Mouse (Mus musculus) stomach, postnatal 0 days (tissue): ENCODE data around the gene Islr. TPM values are rescaled to one million over a fixed set of nuclear protein-coding genes. Genes with fewer than 3 reads are reported as not detected.

ENCODE experiments used
- ATAC-seq: fragments of 200-750 bp; cut with Nextera tagmentation; 2 replicates; pipeline ENCODE4 v1.8.0; 2017; ENCODE audit not compliant: low FRiP score, low TSS enrichment
- DNase-seq: peaks from one replicate; pipeline ENCODE4 v3.0.0-alpha.2; 2016; ENCODE audit warnings: low spot score
- H3K27ac ChIP-seq: fragments of 300-500 bp; sonication (generic); replicated peaks from 2 replicates; pipeline ENCODE4 v1.5.1; 2014; ENCODE audit warnings: mild to moderate bottlenecking, control low read depth
- H3K27me3 ChIP-seq: fragments of 300-500 bp; sonication (generic); 2 replicates; pipeline ENCODE4 v1.6.1; 2014; ENCODE audit warnings: low read length; ENCODE audit not compliant: control insufficient read depth, insufficient read depth
- H3K36me3 ChIP-seq: fragments of 300-500 bp; sonication (generic); 2 replicates; pipeline ENCODE4 v1.6.1; 2014; ENCODE audit warnings: low read length, mixed read lengths; ENCODE audit not compliant: control insufficient read depth, insufficient read depth
- H3K4me1 ChIP-seq: fragments of 300-500 bp; sonication (generic); replicated peaks from 2 replicates; pipeline ENCODE4 v1.6.1; 2014; ENCODE audit warnings: antibody characterized with exemption; ENCODE audit not compliant: control insufficient read depth, insufficient read depth
- H3K4me2 ChIP-seq: fragments of 300-500 bp; sonication (generic); replicated peaks from 2 replicates; pipeline ENCODE4 v1.6.1; 2014; ENCODE audit warnings: low read depth, mild to moderate bottlenecking, control low read depth, moderate library complexity
- H3K4me3 ChIP-seq: fragments of 300-500 bp; sonication (generic); 2 replicates; pipeline ENCODE4 v1.5.1; 2014; ENCODE audit warnings: low read depth, low read length, control low read depth
- H3K9ac ChIP-seq: fragments of 300-500 bp; sonication (generic); 2 replicates; pipeline ENCODE4 v1.6.1; 2014; ENCODE audit warnings: mild to moderate bottlenecking, low read length, control low read depth, mixed read lengths
- H3K9me3 ChIP-seq: fragments of 300-500 bp; sonication (generic); 2 replicates; pipeline ENCODE4 v1.6.1; 2016; ENCODE audit warnings: low read length; ENCODE audit not compliant: control insufficient read depth
- CTCF ChIP-seq: IDR thresholded peaks from 2 replicates; pipeline ENCODE4 v1.5.1; 2016; ENCODE audit warnings: antibody characterized with exemption, low read depth, mild to moderate bottlenecking, moderate library complexity
- EP300 ChIP-seq: optimal IDR thresholded peaks from 2 replicates; pipeline ENCODE3; 2016; ENCODE audit warnings: antibody characterized with exemption
- WGBS: fragments of 180-500 bp; shearing (Covaris S2); extraction: QIAGEN DNeasy Blood & Tissue Kit; methylation state at CpG from one replicate; pipeline ENCODE4 v1.1.7; 2014; 5-methylcytosine and 5-hydroxymethylcytosine counted together
- polyA plus RNA-seq: library from polyadenylated mRNA; unstranded; fragments of >200 nt; fragmentation: Nextera tagmentation; extraction: Ambion mirVana; gene quantifications from 2 replicates; pipeline ENCODE4 v1.2.1, GENCODE M21; 2015

The Islr gene
- polyA plus RNA-seq, 1 experiment from 2014 or later, result 46.5 TPM

DNA sequence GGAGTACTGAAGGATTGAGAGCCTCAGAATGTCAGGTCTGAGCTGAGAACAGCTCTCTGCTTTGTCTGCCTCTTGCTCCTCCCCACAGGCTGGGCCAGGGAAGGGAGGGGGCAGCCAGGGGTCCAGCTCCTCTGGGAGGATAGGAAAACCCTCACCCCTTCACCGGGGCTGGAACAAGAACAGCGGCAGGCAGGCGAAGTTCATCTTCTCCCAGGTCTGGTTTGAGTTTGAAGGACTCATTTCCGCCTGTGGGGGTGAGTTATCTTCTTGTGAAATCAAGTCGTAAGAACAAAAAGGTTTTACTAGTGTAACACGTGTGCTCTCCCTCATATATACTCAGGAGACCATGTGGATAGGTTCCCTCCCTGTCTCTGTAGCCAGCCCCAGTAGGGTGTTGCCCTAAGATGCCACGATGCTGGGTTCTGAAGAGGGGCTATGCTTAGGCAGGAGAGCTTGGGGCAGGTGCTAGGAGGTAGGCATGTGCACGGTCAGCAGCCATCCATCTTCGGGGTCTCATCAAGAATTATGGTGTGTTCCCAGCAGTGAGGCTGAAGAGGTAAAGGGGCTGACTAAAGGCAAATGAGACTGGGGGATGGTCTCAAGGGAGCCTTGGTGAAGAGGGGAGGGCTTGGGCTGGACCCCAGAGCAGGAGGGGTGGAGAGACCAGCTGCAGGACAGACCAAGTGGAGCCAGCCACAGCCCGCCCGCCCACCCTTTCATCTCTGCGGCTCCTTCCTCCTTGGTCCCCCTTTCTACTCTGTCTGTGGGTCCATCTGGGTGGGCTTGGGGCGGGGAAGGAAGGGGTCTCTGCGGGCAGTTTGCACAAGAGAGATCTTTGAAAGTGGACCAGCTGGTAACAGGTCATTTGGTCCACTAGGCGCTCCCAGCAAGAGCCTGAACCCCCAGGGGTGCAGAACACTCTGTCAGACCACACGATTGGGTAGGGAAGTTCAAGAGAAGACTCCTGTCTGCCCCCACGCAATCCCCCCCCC, 69.9 kb downstream of the Islr start:
- Histone ChIP-seq H3K4me3 (no peak overlapping the region), H3K4me1 (0 out of 2 replicates have a peak, but pooled peaks cover 2% of the 10 kb centered on the region), H3K9me3 (no peaks in the 10 kb centered on the region), H3K9ac (no peak overlapping the region), H3K36me3 (no peaks in the 10 kb centered on the region), H3K4me2 (no peak overlapping the region), H3K27me3 (no peaks in the 10 kb centered on the region), H3K27ac (no peak overlapping the region)
- no peak for TF ChIP-seq EP300
- ATAC-seq, result no peak
- 18% methylated on average over 17 of the region's 17 CpGs for WGBS
- no peak for DNase-seq

- no peaks in the 10 kb centered on the region for H3K9me3 ChIP-seq
- 61% methylated on average over 7 of the region's 7 CpGs for WGBS
- no peak overlapping the region for H3K9ac ChIP-seq
- H3K27ac ChIP-seq, result no peak overlapping the region
- H3K4me3 ChIP-seq, result no peak overlapping the region
- ATAC-seq (no peak), DNase-seq (no peak)
- TF ChIP-seq CTCF (no peak), EP300 (no peak)
- no peaks in the 10 kb centered on the region for H3K36me3 ChIP-seq
- no peak overlapping the region for H3K4me2 ChIP-seq
- no peaks in the 10 kb centered on the region for H3K27me3 ChIP-seq
- H3K4me1 ChIP-seq, result 0 out of 2 replicates have a peak, but pooled peaks cover 2% of the 10 kb centered on the region
These were observed 72.4 kb downstream of the Islr start for GRCm38 (mm10) chr9:58131735-58132134.

DNA sequence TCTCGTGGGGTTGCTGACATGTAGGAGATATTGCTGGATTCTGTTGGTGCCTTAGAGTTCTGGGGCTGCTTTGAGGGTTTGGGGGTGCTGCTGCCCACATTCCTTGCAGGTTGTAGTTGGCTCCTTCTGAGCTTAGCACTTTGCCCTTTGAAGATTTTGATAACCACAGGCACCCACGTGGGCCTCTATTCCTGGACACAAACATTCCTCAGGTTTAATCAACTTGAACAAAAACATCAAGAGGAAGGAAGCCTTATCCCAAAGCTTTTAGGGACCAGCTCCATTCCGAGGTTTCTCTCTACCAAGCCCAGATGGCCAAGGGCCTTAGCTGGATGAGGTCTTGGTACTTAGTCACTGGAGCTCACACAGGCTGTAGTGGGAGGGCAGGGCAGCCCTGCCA, 73.2 kb downstream of the Islr start:
- H3K27me3 ChIP-seq, result no peaks in the 10 kb centered on the region
- H3K27ac ChIP-seq, result no peak overlapping the region
- H3K4me3 ChIP-seq, result no peak overlapping the region
- no peaks in the 10 kb centered on the region for H3K36me3 ChIP-seq
- H3K4me1 ChIP-seq, result 0 out of 2 replicates have a peak, but pooled peaks cover 2% of the 10 kb centered on the region
- TF ChIP-seq EP300 (no peak), CTCF (no peak)
- no peak overlapping the region for H3K4me2 ChIP-seq
- no peaks in the 10 kb centered on the region for H3K9me3 ChIP-seq
- DNase-seq, result no peak
- no peak for ATAC-seq
- WGBS, result 47% methylated on average over 3 of the region's 3 CpGs
- H3K9ac ChIP-seq, result no peak overlapping the region

DNA sequence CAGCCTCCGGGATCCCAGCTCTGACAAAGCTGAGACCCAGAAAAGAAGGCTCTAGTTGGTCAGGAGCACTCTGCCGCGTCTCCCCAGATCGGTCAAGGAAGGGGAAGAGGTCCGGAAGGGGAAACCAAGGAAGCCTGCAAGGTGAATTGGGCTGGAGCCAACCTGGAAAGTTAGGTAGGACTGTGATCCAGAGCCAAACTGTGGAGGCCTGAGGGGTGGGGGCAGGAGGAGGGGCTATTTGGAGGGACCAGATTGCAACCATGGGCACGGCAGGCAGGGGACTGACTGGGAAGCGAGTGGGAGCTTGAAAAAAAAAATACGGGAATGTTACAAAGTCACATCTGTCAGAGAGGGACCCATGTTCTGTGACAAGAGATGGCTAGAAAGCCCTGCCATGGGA, 74.6 kb downstream of the Islr start:
- ATAC-seq (no peak), DNase-seq (no peak)
- no peak overlapping the region for H3K4me3 ChIP-seq
- no peak for TF ChIP-seq EP300
- TF ChIP-seq CTCF, result no peak
- H3K9me3 ChIP-seq, result no peaks in the 10 kb centered on the region
- H3K4me1 ChIP-seq, result 0 out of 2 replicates have a peak, but pooled peaks cover 2% of the 10 kb centered on the region
- WGBS, result 52% methylated on average over 8 of the region's 8 CpGs
- no peaks in the 10 kb centered on the region for H3K27me3 ChIP-seq
- H3K4me2 ChIP-seq, result no peak overlapping the region
- no peak overlapping the region for H3K9ac ChIP-seq
- no peaks in the 10 kb centered on the region for H3K36me3 ChIP-seq
- H3K27ac ChIP-seq, result no peak overlapping the region

DNA sequence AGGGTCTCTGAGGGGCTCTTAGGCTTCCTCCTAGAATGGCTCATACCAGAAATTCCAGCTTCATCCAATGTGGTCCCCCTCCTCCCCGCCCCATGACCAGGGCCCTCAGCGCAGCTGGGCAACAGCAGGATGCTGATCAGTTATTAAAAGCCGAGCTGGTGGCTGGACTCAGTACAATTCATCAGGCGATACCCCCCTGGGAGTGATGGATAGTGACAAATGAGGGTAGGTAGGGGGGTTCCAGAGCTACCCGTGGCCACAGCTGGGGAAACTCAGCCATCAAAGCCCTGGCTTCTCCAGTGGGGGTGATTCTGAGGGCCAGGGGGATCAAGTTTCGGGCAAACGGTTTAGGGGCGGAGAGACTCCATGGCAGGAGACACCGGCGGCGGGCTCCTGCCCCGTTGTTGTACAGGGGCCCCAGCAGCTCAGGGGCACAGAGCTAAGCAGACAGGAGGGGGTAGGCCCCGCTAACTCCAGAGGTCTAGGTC, 75.1 kb downstream of the Islr start:
- H3K27ac ChIP-seq, result no peak overlapping the region

DNA sequence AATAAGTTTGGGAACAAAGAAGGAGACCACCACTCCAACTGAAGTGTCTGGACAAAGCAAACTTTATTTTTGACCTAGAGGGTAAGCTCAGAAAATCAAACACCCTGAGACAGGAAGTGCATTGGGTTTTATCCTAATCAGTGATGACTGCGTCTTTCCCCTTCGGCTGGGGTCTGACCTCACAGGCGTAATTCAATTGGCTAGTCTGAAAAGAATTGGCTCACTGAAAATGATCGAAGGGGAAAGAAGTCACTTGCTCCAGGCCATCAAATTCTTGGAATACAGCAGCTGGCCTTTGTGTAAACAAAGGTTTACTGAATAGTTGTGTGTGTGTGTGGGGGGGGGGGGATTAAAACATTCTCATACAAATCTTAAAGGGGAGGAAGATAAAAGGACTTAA, 78.3 kb downstream of the Islr start:
- no peak overlapping the region for H3K4me2 ChIP-seq
- no peaks in the 10 kb centered on the region for H3K4me1 ChIP-seq
- no peaks in the 10 kb centered on the region for H3K36me3 ChIP-seq
- H3K27me3 ChIP-seq, result no peaks in the 10 kb centered on the region
- H3K4me3 ChIP-seq, result no peak overlapping the region
- TF ChIP-seq EP300, result no peak
- TF ChIP-seq CTCF, result no peak
- H3K9me3 ChIP-seq, result no peaks in the 10 kb centered on the region
- H3K9ac ChIP-seq, result no peak overlapping the region
- DNase-seq (no peak), ATAC-seq (no peak)
- no peak overlapping the region for H3K27ac ChIP-seq
- 37% methylated on average over 4 of the region's 4 CpGs for WGBS

More for the DNA sequence above, 75.1 kb downstream of the Islr start:
- TF ChIP-seq CTCF (no peak), EP300 (no peak)
- H3K9me3 ChIP-seq, result no peaks in the 10 kb centered on the region
- DNase-seq, result no peak
- H3K4me3 ChIP-seq, result no peak overlapping the region
- WGBS, result 18% methylated on average over 12 of the region's 13 CpGs
- ATAC-seq, result no peak
- no peak overlapping the region for H3K9ac ChIP-seq
- no peaks in the 10 kb centered on the region for H3K36me3 ChIP-seq
- H3K4me1 ChIP-seq, result 0 out of 2 replicates have a peak, but pooled peaks cover 2% of the 10 kb centered on the region
- no peak overlapping the region for H3K4me2 ChIP-seq
- no peaks in the 10 kb centered on the region for H3K27me3 ChIP-seq
